Mouse (Mus musculus) lung, postnatal 0 days (tissue): ENCODE results near the gene Smim12. TPM values are rescaled to one million over a fixed set of nuclear protein-coding genes. Genes with fewer than 3 reads are reported as not detected.

ENCODE experiments used
- ATAC-seq: fragments of 200-750 bp; cut with Nextera tagmentation; 2 replicates; pipeline ENCODE4 v1.8.0; 2017; ENCODE audit warnings: moderate library complexity
- DNase-seq: peaks from one replicate; pipeline ENCODE4 v3.0.0-alpha.2; 2016; ENCODE audit warnings: low spot score
- H3K27ac ChIP-seq: fragments of 300-500 bp; sonication (generic); 2 replicates; pipeline ENCODE4 v1.5.1; 2014; ENCODE audit warnings: antibody characterized with exemption, mild to moderate bottlenecking, low read length, mixed read lengths
- H3K27me3 ChIP-seq: fragments of 300-500 bp; sonication (generic); replicated peaks from 2 replicates; pipeline ENCODE4 v1.6.1; 2014; ENCODE audit warnings: low read length, mixed read lengths; ENCODE audit not compliant: insufficient read depth
- H3K36me3 ChIP-seq: fragments of 300-500 bp; sonication (generic); 2 replicates; pipeline ENCODE4 v1.6.1; 2014; ENCODE audit warnings: low read length, mixed read lengths; ENCODE audit not compliant: insufficient read depth
- H3K4me1 ChIP-seq: fragments of 300-500 bp; sonication (generic); 2 replicates; pipeline ENCODE4 v1.6.1; 2014; ENCODE audit warnings: antibody characterized with exemption, low read depth, low read length, mixed read lengths; ENCODE audit not compliant: insufficient read depth
- H3K4me2 ChIP-seq: fragments of 300-500 bp; sonication (generic); replicated peaks from 2 replicates; pipeline ENCODE4 v1.6.1; 2014; ENCODE audit warnings: low read depth, mild to moderate bottlenecking, low read length, moderate library complexity, mixed read lengths
- H3K4me3 ChIP-seq: fragments of 300-500 bp; sonication (generic); 2 replicates; pipeline ENCODE4 v1.5.1; 2014; ENCODE audit warnings: low read depth, low read length
- H3K9ac ChIP-seq: fragments of 300-500 bp; sonication (generic); replicated peaks from 2 replicates; pipeline ENCODE4 v1.6.1; 2014; ENCODE audit warnings: low read depth, mild to moderate bottlenecking
- H3K9me3 ChIP-seq: fragments of 300-500 bp; sonication (generic); 2 replicates; pipeline ENCODE4 v1.6.1; 2016; ENCODE audit warnings: low read length, mixed read lengths
- CTCF ChIP-seq: IDR thresholded peaks from 2 replicates; pipeline ENCODE4 v1.5.1; 2016; ENCODE audit warnings: antibody characterized with exemption, mild to moderate bottlenecking
- EP300 ChIP-seq: IDR thresholded peaks from 2 replicates; pipeline ENCODE4 v1.6.1; 2016; ENCODE audit warnings: antibody characterized with exemption, mild to moderate bottlenecking, control low read depth
- WGBS: fragments of 180-500 bp; shearing (Covaris S2); extraction: QIAGEN DNeasy Blood & Tissue Kit; methylation state at CpG from one replicate; pipeline ENCODE4 v1.1.7; 2014; 5-methylcytosine and 5-hydroxymethylcytosine counted together
- polyA plus RNA-seq: library from polyadenylated mRNA; unstranded; fragments of >200 nt; fragmentation: Nextera tagmentation; extraction: Ambion mirVana; gene quantifications from 2 replicates; pipeline ENCODE4 v1.2.1, GENCODE M21; 2015

Smim12 gene
- polyA plus RNA-seq, 1 experiment from 2014 or later = 66.1 TPM

DNA sequence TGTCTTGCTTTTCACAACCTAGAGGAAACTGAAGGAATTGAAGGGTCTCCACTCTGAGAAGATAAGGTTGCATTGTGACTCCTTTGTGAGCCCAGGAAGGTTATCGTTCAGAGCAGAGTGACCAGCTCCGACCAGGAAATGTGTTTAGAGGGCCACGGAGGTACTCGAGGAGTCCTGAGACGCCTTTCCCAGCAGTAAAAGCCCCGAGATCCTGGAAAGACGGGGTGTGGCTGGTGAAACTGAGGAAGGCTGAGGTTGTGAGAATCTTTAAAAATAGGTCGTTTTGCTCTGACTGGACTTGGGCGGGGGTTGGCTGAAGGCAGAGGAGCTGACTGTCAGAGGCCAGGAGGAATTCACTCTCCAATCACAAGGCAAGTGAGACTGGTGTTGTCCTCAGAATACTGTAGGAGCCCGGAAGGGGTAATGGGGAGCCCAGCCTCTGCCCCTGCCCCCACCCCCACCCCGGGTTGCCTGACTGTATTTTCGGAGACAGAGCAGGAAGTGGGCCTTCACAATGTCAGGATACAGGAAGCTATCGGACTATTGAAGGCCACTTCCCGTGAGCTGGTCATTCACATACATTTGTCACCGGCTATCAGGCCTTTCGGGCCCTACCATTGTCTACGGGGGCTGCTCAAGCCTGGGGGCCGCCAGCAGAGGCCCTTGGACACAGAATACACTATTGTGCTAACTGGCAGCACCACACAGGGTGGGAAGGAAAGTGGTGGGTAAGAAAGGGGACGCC is 20.0 kb downstream of the Smim12 start:
- no peak overlapping the region for H3K4me3 ChIP-seq
- no peaks in the 10 kb centered on the region for H3K27me3 ChIP-seq
- TF ChIP-seq EP300 (peak; percentile 77), CTCF (no peak)
- H3K4me1 ChIP-seq = peaks cover 12% of the 10 kb centered on the region; the same call in 1 of the 2 replicates
- 43% methylated on average over 19 of the region's 19 CpGs for WGBS
- peak overlapping the region; percentile 73 for H3K27ac ChIP-seq
- ATAC-seq (peak; percentile 93), DNase-seq (peak; percentile 68)
- H3K9me3 ChIP-seq = no peaks in the 10 kb centered on the region
- no peaks in the 10 kb centered on the region for H3K36me3 ChIP-seq
- no peak overlapping the region for H3K4me2 ChIP-seq
- no peak overlapping the region for H3K9ac ChIP-seq

DNA sequence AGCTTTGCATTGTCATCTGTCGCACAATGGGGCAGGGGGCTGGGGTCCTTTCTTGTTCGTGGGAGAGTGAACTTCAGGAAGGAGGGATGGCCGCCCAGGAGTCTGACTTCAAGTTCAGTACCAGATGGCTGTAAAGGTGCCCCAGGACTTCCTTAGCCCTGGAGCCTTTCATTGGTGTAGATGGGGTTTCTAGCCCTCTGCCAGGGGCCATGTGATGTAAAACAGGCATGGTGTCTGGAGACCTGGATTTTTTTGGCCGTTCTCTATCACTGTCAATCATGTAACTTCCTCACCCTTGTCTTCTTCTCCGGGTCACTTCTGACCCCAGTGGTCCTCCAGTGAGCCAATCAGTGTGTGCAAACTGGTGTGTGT is 20.6 kb downstream of the Smim12 start:
- H3K9me3 ChIP-seq = no peaks in the 10 kb centered on the region
- no peaks in the 10 kb centered on the region for H3K27me3 ChIP-seq
- H3K4me3 ChIP-seq = no peak overlapping the region
- H3K4me2 ChIP-seq = no peak overlapping the region
- peak overlapping the region; percentile 73 for H3K27ac ChIP-seq
- no peaks in the 10 kb centered on the region for H3K36me3 ChIP-seq
- 60% methylated on average over 5 of the region's 5 CpGs for WGBS
- no peak for ATAC-seq
- no peak for DNase-seq
- no peak overlapping the region for H3K9ac ChIP-seq
- H3K4me1 ChIP-seq = peaks cover 7% of the 10 kb centered on the region; the same call in 1 of the 2 replicates
- TF ChIP-seq CTCF = no peak
- TF ChIP-seq EP300 = no peak

- 46% methylated on average over 9 of the region's 9 CpGs for WGBS
Measured at GRCm38 (mm10) chr4:127278451-127279001, 34.9 kb downstream of the Smim12 start.

DNA sequence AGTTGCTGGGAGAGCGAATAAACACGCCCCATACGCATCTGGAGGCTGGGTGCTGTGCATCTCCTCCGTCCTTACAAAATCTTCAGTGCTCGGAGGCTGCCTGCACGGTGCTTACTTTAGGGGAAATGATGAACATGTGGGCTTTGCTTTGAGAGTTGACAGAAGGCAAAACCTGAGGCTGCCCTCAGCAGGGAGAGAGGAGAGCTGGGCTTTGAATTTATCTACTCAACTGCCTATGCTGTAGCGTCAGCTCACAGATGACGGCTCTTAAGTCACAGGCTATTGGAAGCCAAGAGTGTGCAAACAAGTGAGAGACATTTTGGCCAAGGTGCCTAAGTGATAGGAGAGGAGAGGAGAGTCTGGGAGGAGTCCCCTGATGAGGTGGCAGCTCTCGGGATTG is 35.7 kb downstream of the Smim12 start:
- ATAC-seq (no peak; the same call in 1 of the 2 replicates), DNase-seq (no peak)
- no peak for TF ChIP-seq CTCF
- Histone ChIP-seq H3K9me3 (no peaks in the 10 kb centered on the region), H3K27ac (peak overlapping the region; percentile 57; the same call in 1 of the 2 replicates), H3K36me3 (no peaks in the 10 kb centered on the region), H3K4me1 (no peaks in the 10 kb centered on the region), H3K4me3 (no peak overlapping the region), H3K27me3 (no peaks in the 10 kb centered on the region), H3K4me2 (no peak overlapping the region), H3K9ac (no peak overlapping the region)
- 64% methylated on average over 9 of the region's 9 CpGs for WGBS

More at GRCm38 (mm10) chr4:127278451-127279001, 34.9 kb downstream of the Smim12 start:
- H3K36me3 ChIP-seq = no peaks in the 10 kb centered on the region
- TF ChIP-seq EP300 (no peak), CTCF (no peak)
- no peak overlapping the region for H3K4me3 ChIP-seq
- H3K27ac ChIP-seq = peak overlapping the region; percentile 57; the same call in 1 of the 2 replicates
- no peaks in the 10 kb centered on the region for H3K4me1 ChIP-seq
- no peak overlapping the region for H3K4me2 ChIP-seq
- H3K9me3 ChIP-seq = no peaks in the 10 kb centered on the region
- peak; percentile 9 for DNase-seq
- no peaks in the 10 kb centered on the region for H3K27me3 ChIP-seq
- ATAC-seq = peak; percentile 77
- H3K9ac ChIP-seq = no peak overlapping the region

GRCm38 (mm10) chr4:127286907-127287306 is 43.3 kb downstream of the Smim12 start:
- Histone ChIP-seq H3K4me1 (no peaks in the 10 kb centered on the region), H3K36me3 (no peaks in the 10 kb centered on the region), H3K27me3 (no peaks in the 10 kb centered on the region), H3K9ac (no peak overlapping the region), H3K4me2 (no peak overlapping the region), H3K27ac (no peak overlapping the region), H3K4me3 (no peak overlapping the region), H3K9me3 (no peaks in the 10 kb centered on the region)
- no peak for TF ChIP-seq CTCF
- TF ChIP-seq EP300 = no peak
- ATAC-seq (no peak), DNase-seq (no peak)
- WGBS = 62% methylated on average over 4 of the region's 4 CpGs

- ATAC-seq = no peak
- TF ChIP-seq EP300 = no peak
- no peak for TF ChIP-seq CTCF
- DNase-seq = no peak
- Histone ChIP-seq H3K4me1 (no peaks in the 10 kb centered on the region), H3K4me2 (no peak overlapping the region), H3K27me3 (no peaks in the 10 kb centered on the region), H3K36me3 (no peaks in the 10 kb centered on the region), H3K9me3 (no peaks in the 10 kb centered on the region), H3K27ac (no peak overlapping the region), H3K9ac (no peak overlapping the region), H3K4me3 (no peak overlapping the region)
- 41% methylated on average over 6 of the region's 6 CpGs for WGBS
Measured at GRCm38 (mm10) chr4:127289039-127289548, 45.5 kb downstream of the Smim12 start.
